Mouse (Mus musculus) hindbrain, embryonic 15.5 days (tissue): Measurements from ENCODE around the gene Ctdspl. TPM values are rescaled to one million over a fixed set of nuclear protein-coding genes. Genes with fewer than 3 reads are reported as not detected.

Source experiments
- ATAC-seq: fragments of 200-750 bp; cut with Nextera tagmentation; 2 replicates; pipeline ENCODE4 v1.8.0; 2017; ENCODE audit warnings: low read depth, moderate number of reproducible peaks, moderate TSS enrichment; ENCODE audit not compliant: low FRiP score
- H3K27ac ChIP-seq: fragments of 300-500 bp; sonication (generic); replicated peaks from 2 replicates; pipeline ENCODE4 v1.5.1; 2015; ENCODE audit warnings: mild to moderate bottlenecking, inconsistent platforms
- H3K27me3 ChIP-seq: fragments of 300-500 bp; sonication (generic); 2 replicates; pipeline ENCODE4 v1.6.1; 2015; ENCODE audit warnings: control low read depth, inconsistent platforms
- H3K36me3 ChIP-seq: fragments of 300-500 bp; sonication (generic); 2 replicates; pipeline ENCODE4 v1.6.1; 2015; ENCODE audit warnings: control low read depth, inconsistent platforms
- H3K4me1 ChIP-seq: fragments of 300-500 bp; sonication (generic); replicated peaks from 2 replicates; pipeline ENCODE4 v1.6.1; 2015; ENCODE audit warnings: control low read depth, inconsistent platforms
- H3K4me2 ChIP-seq: fragments of 300-500 bp; sonication (generic); 2 replicates; pipeline ENCODE4 v1.6.1; 2015; ENCODE audit warnings: moderate library complexity, mild to moderate bottlenecking, inconsistent platforms
- H3K4me3 ChIP-seq: fragments of 300-500 bp; sonication (generic); 2 replicates; pipeline ENCODE4 v1.5.1; 2015; ENCODE audit warnings: mild to moderate bottlenecking, inconsistent platforms
- H3K9ac ChIP-seq: fragments of 300-500 bp; sonication (generic); 2 replicates; pipeline ENCODE4 v1.6.1; 2015; ENCODE audit warnings: inconsistent platforms
- H3K9me3 ChIP-seq: fragments of 300-500 bp; sonication (generic); 2 replicates; pipeline ENCODE4 v1.6.1; 2016; ENCODE audit warnings: control low read depth, inconsistent platforms
- WGBS: fragments of 180-500 bp; shearing (Covaris S2); methylation state at CpG from one replicate; pipeline ENCODE4 v1.1.7; 2015; 5-methylcytosine and 5-hydroxymethylcytosine counted together
- polyA plus RNA-seq: library from polyadenylated mRNA; unstranded; fragments of >200 nt; fragmentation: Nextera tagmentation; extraction: Ambion mirVana; gene quantifications from 2 replicates; pipeline ENCODE4 v1.2.1, GENCODE M21; 2015

The Ctdspl gene
- polyA plus RNA-seq, 1 experiment from 2014 or later = 8.9 TPM

DNA sequence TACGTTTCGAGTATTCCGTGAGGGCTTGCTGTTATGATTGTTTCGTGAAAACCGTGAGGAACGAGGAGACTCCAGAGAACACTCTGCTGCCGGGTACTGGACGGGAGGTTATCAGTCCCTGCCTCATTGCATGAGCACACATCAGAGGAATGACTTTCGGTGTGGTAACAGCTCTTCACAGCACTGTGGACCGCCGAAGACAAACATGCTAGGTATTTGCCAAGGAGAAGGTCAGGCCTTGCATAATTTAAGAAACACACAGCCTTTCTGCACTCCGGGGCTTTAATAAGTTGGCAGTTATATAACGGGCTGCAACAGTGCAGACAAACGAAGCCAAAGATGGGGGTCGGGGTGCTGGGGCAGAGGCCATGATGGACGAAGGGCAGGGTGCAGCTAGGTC is 25.9 kb downstream of the Ctdspl start:
- no peak overlapping the region for H3K9ac ChIP-seq
- WGBS = 81% methylated on average over 16 of the region's 16 CpGs
- ATAC-seq = no peak
- no peaks in the 10 kb centered on the region for H3K4me1 ChIP-seq
- H3K4me3 ChIP-seq = no peak overlapping the region
- no peaks in the 10 kb centered on the region for H3K9me3 ChIP-seq
- no peaks in the 10 kb centered on the region for H3K27me3 ChIP-seq
- H3K4me2 ChIP-seq = no peak overlapping the region
- H3K36me3 ChIP-seq = no peaks in the 10 kb centered on the region
- H3K27ac ChIP-seq = no peak overlapping the region

GRCm38 (mm10) chr9:118953465-118954194 is 27.4 kb downstream of the Ctdspl start:
- H3K9me3 ChIP-seq = no peaks in the 10 kb centered on the region
- no peak overlapping the region for H3K9ac ChIP-seq
- H3K4me3 ChIP-seq = no peak overlapping the region
- H3K27me3 ChIP-seq = no peaks in the 10 kb centered on the region
- H3K4me2 ChIP-seq = no peak overlapping the region
- H3K27ac ChIP-seq = no peak overlapping the region
- H3K36me3 ChIP-seq = no peaks in the 10 kb centered on the region
- ATAC-seq = no peak
- 93% methylated on average over 16 of the region's 16 CpGs for WGBS
- H3K4me1 ChIP-seq = no peaks in the 10 kb centered on the region

- no peaks in the 10 kb centered on the region for H3K36me3 ChIP-seq
- H3K4me1 ChIP-seq = no peaks in the 10 kb centered on the region
- H3K27me3 ChIP-seq = no peaks in the 10 kb centered on the region
- 81% methylated on average over 7 of the region's 7 CpGs for WGBS
- H3K4me3 ChIP-seq = no peak overlapping the region
- H3K27ac ChIP-seq = no peak overlapping the region
- no peak overlapping the region for H3K9ac ChIP-seq
- no peak for ATAC-seq
- H3K9me3 ChIP-seq = no peaks in the 10 kb centered on the region
- no peak overlapping the region for H3K4me2 ChIP-seq
Measured at GRCm38 (mm10) chr9:118958802-118959201, 32.5 kb downstream of the Ctdspl start.

- no peak overlapping the region for H3K27ac ChIP-seq
- no peaks in the 10 kb centered on the region for H3K27me3 ChIP-seq
- ATAC-seq = no peak
- no peaks in the 10 kb centered on the region for H3K36me3 ChIP-seq
- WGBS = 71% methylated on average over 16 of the region's 16 CpGs
- H3K4me1 ChIP-seq = no peaks in the 10 kb centered on the region
- no peak overlapping the region for H3K4me3 ChIP-seq
- no peaks in the 10 kb centered on the region for H3K9me3 ChIP-seq
- H3K4me2 ChIP-seq = no peak overlapping the region
- H3K9ac ChIP-seq = no peak overlapping the region
Measured at GRCm38 (mm10) chr9:118960415-118961091, 34.3 kb downstream of the Ctdspl start.

DNA sequence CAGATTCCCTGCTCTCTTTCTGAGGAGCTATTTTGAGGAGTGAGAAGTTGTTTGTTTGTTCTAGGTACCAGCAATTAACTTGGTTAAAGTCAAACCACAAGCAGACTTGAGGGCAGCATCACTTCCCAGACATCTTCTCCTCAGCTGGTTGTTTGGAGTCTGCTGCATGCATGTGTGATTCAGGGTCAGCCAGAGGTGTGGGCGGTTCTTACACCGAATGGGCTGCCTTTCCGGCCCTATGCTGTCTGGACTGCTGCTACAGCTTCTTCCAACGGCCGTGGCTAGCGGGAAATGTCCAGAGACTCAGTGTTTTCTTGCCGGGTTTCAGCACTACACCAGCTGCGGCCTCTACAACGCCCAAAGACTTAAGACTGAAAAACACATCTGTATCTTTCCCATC is 36.9 kb downstream of the Ctdspl start:
- no peaks in the 10 kb centered on the region for H3K9me3 ChIP-seq
- H3K4me3 ChIP-seq = no peak overlapping the region
- no peak overlapping the region for H3K4me2 ChIP-seq
- 81% methylated on average over 9 of the region's 9 CpGs for WGBS
- no peaks in the 10 kb centered on the region for H3K4me1 ChIP-seq
- H3K27me3 ChIP-seq = no peaks in the 10 kb centered on the region
- no peaks in the 10 kb centered on the region for H3K36me3 ChIP-seq
- H3K9ac ChIP-seq = no peak overlapping the region
- ATAC-seq = no peak
- no peak overlapping the region for H3K27ac ChIP-seq

DNA sequence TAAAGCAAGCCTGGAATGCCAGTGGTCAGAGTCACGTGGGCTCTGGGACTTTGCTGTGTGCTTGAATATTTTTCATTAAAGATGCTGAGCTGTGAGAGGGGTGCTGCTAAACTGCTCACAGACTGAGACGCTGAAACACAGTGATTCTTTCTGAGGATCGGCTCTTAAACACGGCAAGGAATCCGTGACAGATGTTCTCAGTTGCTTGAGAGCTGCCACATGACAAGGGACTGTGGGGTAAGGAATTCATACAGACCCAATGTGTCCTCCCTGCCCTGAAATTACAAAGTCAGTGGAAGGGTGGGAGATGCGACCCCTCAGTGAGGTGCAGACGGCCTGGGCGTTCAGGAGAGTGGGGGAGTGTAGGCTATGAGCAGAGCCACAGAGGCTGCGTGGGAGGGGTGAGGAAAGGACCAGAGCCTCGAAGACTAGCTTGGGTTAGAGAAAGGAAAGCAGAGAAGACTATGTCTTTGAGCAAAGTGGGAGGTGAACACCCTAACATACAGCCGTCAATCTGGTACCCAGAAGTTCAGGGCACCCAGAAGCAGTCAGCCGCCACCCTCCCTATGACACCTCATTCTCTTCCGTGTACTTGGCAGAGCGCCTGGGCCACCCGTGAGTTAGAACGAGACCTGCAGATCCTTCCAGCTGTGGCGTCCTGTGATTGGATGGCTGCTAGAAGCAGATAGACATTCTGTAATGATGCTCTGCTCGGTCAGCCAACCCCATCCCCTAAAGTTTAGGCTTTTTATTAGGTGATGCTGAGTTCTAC is 38.2 kb downstream of the Ctdspl start:
- Histone ChIP-seq H3K4me1 (no peaks in the 10 kb centered on the region), H3K27me3 (no peaks in the 10 kb centered on the region), H3K4me3 (no peak overlapping the region), H3K4me2 (no peak overlapping the region), H3K9me3 (no peaks in the 10 kb centered on the region), H3K36me3 (no peaks in the 10 kb centered on the region), H3K9ac (no peak overlapping the region), H3K27ac (no peak overlapping the region)
- ATAC-seq = peak; percentile 23; the same call in 1 of the 2 replicates
- 71% methylated on average over 18 of the region's 18 CpGs for WGBS

- ATAC-seq = no peak
- Histone ChIP-seq H3K9ac (no peak overlapping the region), H3K4me1 (peaks cover 11% of the 10 kb centered on the region), H3K27ac (no peak overlapping the region), H3K36me3 (no peaks in the 10 kb centered on the region), H3K4me2 (no peak overlapping the region), H3K4me3 (no peak overlapping the region), H3K9me3 (no peaks in the 10 kb centered on the region), H3K27me3 (no peaks in the 10 kb centered on the region)
- 94% methylated on average over 4 of the region's 4 CpGs for WGBS
Measured at GRCm38 (mm10) chr9:118969810-118970209, 43.6 kb downstream of the Ctdspl start.

DNA sequence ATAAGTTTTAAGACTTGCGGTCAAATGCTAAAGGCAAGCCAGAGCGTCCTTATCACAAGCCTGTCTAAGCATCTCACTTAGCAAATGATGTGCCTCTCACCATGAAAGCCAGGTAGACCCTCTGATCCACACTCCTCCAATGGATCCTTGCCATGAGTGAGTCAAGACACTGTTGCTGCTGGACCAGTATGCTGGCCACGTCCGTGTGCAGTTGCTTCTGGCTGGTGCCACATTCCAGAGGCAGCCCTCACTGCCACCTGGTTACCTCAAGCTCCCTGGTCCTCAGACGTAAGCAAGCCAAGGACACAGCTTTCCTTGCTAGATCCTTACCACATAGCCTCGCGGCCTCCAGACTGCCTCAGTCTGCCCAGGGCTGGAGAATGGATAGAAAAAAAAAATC is 46.8 kb downstream of the Ctdspl start:
- 74% methylated on average over 7 of the region's 7 CpGs for WGBS
- Histone ChIP-seq H3K9ac (no peak overlapping the region), H3K4me2 (no peak overlapping the region), H3K27me3 (no peaks in the 10 kb centered on the region), H3K36me3 (no peaks in the 10 kb centered on the region), H3K4me3 (no peak overlapping the region), H3K9me3 (no peaks in the 10 kb centered on the region), H3K27ac (no peak overlapping the region), H3K4me1 (peaks cover 27% of the 10 kb centered on the region)
- ATAC-seq = no peak

DNA sequence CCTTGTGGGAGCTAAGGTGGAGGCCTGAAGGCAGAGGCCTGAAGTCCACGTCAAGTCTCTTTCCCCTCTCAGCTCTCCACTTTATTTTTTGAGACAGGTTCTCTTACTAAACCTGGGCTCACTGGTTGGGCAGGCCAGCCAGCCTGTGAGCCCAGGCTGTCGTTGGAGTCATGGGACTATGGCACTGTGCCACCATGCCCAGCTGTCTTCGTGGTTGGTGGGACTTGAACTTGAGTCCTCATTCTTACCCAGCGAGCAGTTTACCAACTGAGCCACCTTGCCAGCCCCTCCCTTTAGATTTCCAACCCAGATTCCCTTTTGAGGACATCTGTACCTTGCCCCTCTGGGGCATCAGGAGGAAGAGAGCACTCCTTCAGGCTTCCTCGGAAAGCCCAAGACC is 47.3 kb downstream of the Ctdspl start:
- no peak overlapping the region for H3K4me2 ChIP-seq
- H3K9ac ChIP-seq = no peak overlapping the region
- 70% methylated on average over 5 of the region's 5 CpGs for WGBS
- H3K27ac ChIP-seq = no peak overlapping the region
- ATAC-seq = no peak
- H3K36me3 ChIP-seq = no peaks in the 10 kb centered on the region
- peaks cover 30% of the 10 kb centered on the region for H3K4me1 ChIP-seq
- no peak overlapping the region for H3K4me3 ChIP-seq
- H3K9me3 ChIP-seq = no peaks in the 10 kb centered on the region
- no peaks in the 10 kb centered on the region for H3K27me3 ChIP-seq

DNA sequence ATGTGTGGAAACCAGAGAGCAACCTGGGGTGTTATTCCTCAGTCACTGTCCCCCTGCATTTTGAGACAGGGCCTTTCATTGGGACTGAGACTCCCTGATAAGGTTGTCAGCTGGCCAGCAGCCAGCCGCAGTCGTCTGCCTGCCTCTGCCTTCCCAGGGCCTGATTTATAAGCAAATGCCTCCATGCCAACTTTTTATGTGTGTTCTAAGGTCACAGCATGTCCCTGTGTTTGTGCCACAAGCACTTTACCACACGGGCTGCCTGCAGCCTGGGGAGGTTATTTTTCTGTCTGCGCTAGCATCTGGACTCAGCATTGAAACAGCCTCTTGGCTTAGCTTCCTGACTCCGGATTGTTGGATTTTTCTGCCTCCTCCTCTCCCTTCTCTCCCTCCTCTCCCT is 47.9 kb downstream of the Ctdspl start:
- Histone ChIP-seq H3K9me3 (no peaks in the 10 kb centered on the region), H3K4me3 (no peak overlapping the region), H3K36me3 (no peaks in the 10 kb centered on the region), H3K4me1 (peaks cover 30% of the 10 kb centered on the region), H3K27ac (peak overlapping the region; percentile 42; the same call in 1 of the 2 replicates), H3K27me3 (no peaks in the 10 kb centered on the region), H3K4me2 (no peak overlapping the region), H3K9ac (no peak overlapping the region)
- ATAC-seq = no peak
- 30% methylated on average over 5 of the region's 5 CpGs for WGBS

- H3K4me1 ChIP-seq = peaks cover 33% of the 10 kb centered on the region
Measured at GRCm38 (mm10) chr9:118975211-118975671, 49.0 kb downstream of the Ctdspl start.

GRCm38 (mm10) chr9:118975758-118976157 is 49.5 kb downstream of the Ctdspl start:
- Histone ChIP-seq H3K4me1 (peaks cover 36% of the 10 kb centered on the region), H3K36me3 (no peaks in the 10 kb centered on the region), H3K27ac (no peak overlapping the region), H3K4me3 (no peak overlapping the region), H3K9ac (no peak overlapping the region), H3K4me2 (no peak overlapping the region), H3K27me3 (no peaks in the 10 kb centered on the region), H3K9me3 (no peaks in the 10 kb centered on the region)
- 60% methylated on average over 9 of the region's 9 CpGs for WGBS
- no peak for ATAC-seq

More at GRCm38 (mm10) chr9:118975211-118975671, 49.0 kb downstream of the Ctdspl start:
- no peaks in the 10 kb centered on the region for H3K27me3 ChIP-seq
- 0 out of 2 replicates have a peak overlapping the region, but pooled peaks have one; percentile 11 for H3K27ac ChIP-seq
- no peaks in the 10 kb centered on the region for H3K36me3 ChIP-seq
- 75% methylated on average over 11 of the region's 11 CpGs for WGBS
- H3K9me3 ChIP-seq = no peaks in the 10 kb centered on the region
- ATAC-seq = no peak
- H3K4me3 ChIP-seq = no peak overlapping the region
- H3K9ac ChIP-seq = no peak overlapping the region
- no peak overlapping the region for H3K4me2 ChIP-seq
